Mouse (Mus musculus) gastrocnemius, adult 8-10 months (tissue): ENCODE data around the gene Sh3rf3. TPM values are rescaled to one million over a fixed set of nuclear protein-coding genes. Genes with fewer than 3 reads are reported as not detected.

Experiments used
- DNase-seq, 2 experiments: peaks; one replicate each; pipeline ENCODE4 v3.0.0; 2022; ENCODE audit warnings: low spot score in 2 of 2
- total RNA-seq, 4 experiments: library from RNA; stranded (reverse); gene quantifications; 2 replicates each; pipeline ENCODE4 v1.2.4; 2022

Sh3rf3 gene
- under 1 TPM; 0.24 to 0.45 (median 0.37) TPM for total RNA-seq

GRCm38 (mm10) chr10:58813081-58813800 lies at the start of gene Sh3rf3:
TSS of gene Sh3rf3 (plus strand) at chr10:58813359.
- DNase-seq = peak in 1 of 2 experiments; percentile 7

GRCm38 (mm10) chr10:58788486-58789274 lies 24.5 kb upstream of the Sh3rf3 start:
- no peak for DNase-seq

GRCm38 (mm10) chr10:58797555-58797954 lies 15.6 kb upstream of the Sh3rf3 start:
- no peak for DNase-seq

- no peak for DNase-seq
Measured at GRCm38 (mm10) chr10:58798156-58798555, 15.0 kb upstream of the Sh3rf3 start.

GRCm38 (mm10) chr10:58800996-58801433 lies 12.1 kb upstream of the Sh3rf3 start:
- no peak for DNase-seq

GRCm38 (mm10) chr10:58802391-58802790 lies 10.8 kb upstream of the Sh3rf3 start:
- DNase-seq = no peak

GRCm38 (mm10) chr10:58807956-58808355 lies 5.2 kb upstream of the Sh3rf3 start:
- no peak for DNase-seq

- DNase-seq = no peak
Measured at GRCm38 (mm10) chr10:58810181-58810580, 3.0 kb upstream of the Sh3rf3 start.

GRCm38 (mm10) chr10:58812210-58813080 lies 714 bp upstream of the Sh3rf3 start:
- peak; percentile 76 to 79 for DNase-seq

- DNase-seq = no peak
Measured at GRCm38 (mm10) chr10:58813801-58814191, 637 bp downstream of the Sh3rf3 start.

- no peak for DNase-seq
Measured at GRCm38 (mm10) chr10:58814486-58814885, 1.3 kb downstream of the Sh3rf3 start.

- DNase-seq = no peak
Measured at GRCm38 (mm10) chr10:58824016-58824568, 10.9 kb downstream of the Sh3rf3 start.

- no peak for DNase-seq
Measured at GRCm38 (mm10) chr10:58829251-58830111, 16.3 kb downstream of the Sh3rf3 start.

- no peak for DNase-seq
Measured at GRCm38 (mm10) chr10:58833146-58833545, 20.0 kb downstream of the Sh3rf3 start.

- DNase-seq = no peak
Measured at GRCm38 (mm10) chr10:58833741-58834178, 20.6 kb downstream of the Sh3rf3 start.

GRCm38 (mm10) chr10:58836391-58836790 lies 23.2 kb downstream of the Sh3rf3 start:
- DNase-seq = no peak

GRCm38 (mm10) chr10:58837504-58837903 lies 24.3 kb downstream of the Sh3rf3 start:
- DNase-seq = no peak

GRCm38 (mm10) chr10:58841945-58842344 lies 28.8 kb downstream of the Sh3rf3 start:
- no peak for DNase-seq

- DNase-seq = no peak
Measured at GRCm38 (mm10) chr10:58843100-58843499, 29.9 kb downstream of the Sh3rf3 start.

GRCm38 (mm10) chr10:58848127-58848526 lies 35.0 kb downstream of the Sh3rf3 start:
- DNase-seq = no peak
